Mouse (Mus musculus) left cerebral cortex, adult 9 months (tissue): ENCODE results near the gene Slc26a8.

ENCODE experiments used
- DNase-seq, 2 experiments: peaks; one replicate each; pipeline ENCODE4 v3.0.0; 2022; ENCODE audit warnings: low spot score in 2 of 2

Gene Slc26a8

GRCm38 (mm10) chr17:28593965-28594364 is 96.1 kb downstream of the Slc26a8 start:
- DNase-seq, result no peak

GRCm38 (mm10) chr17:28592998-28593397 is 97.0 kb downstream of the Slc26a8 start:
- DNase-seq, result peak; percentile 31 to 75

- no peak for DNase-seq
These were observed 98.6 kb downstream of the Slc26a8 start for GRCm38 (mm10) chr17:28591476-28591875.

- DNase-seq, result no peak
These were observed 99.4 kb downstream of the Slc26a8 start for GRCm38 (mm10) chr17:28590596-28590995.

- DNase-seq, result no peak
These were observed 101.4 kb downstream of the Slc26a8 start for GRCm38 (mm10) chr17:28588591-28588990.
